Mouse (Mus musculus): ENCODE measurements at regions not wholly inside any gene's neighbourhood (a gene's known extent, or its start where the extent isn't known, plus 50 kb on each side); places are given as distances from the start of the nearest gene placed in this dataset.

GRCm38 (mm10) chr4:105879891-105880290 lies 90.2 kb downstream of the Gm12728 start:
- Histone ChIP-seq H3K4me3 (ENCODE audit: low read depth, low read length) (no peak overlapping the region), H3K9me3 (replicated peaks; ENCODE audit: control insufficient read depth, low read length) (no peaks in the 10 kb centered on the region), H3K4me1 (ENCODE audit: control insufficient read depth, insufficient read depth, low read length) (no peaks in the 10 kb centered on the region), H3K4me2 (ENCODE audit: low read length) (no peak overlapping the region), H3K36me3 (ENCODE audit: control insufficient read depth, insufficient read depth, low read length) (no peaks in the 10 kb centered on the region), H3K27me3 (replicated peaks; ENCODE audit: control insufficient read depth, insufficient read depth, low read length) (no peaks in the 10 kb centered on the region), H3K27ac (ENCODE audit: low read depth, low read length) (no peak overlapping the region), H3K9ac (ENCODE audit: low read length) (no peak overlapping the region)
- DNase-seq (ENCODE audit: low spot score) (no peak), ATAC-seq (no peak)
- 65% methylated on average over 3 of the region's 3 CpGs for WGBS

GRCm38 (mm10) chr4:105884791-105885190 lies 95.1 kb downstream of the Gm12728 start:
- no peaks in the 10 kb centered on the region for H3K27me3 ChIP-seq (replicated peaks; ENCODE audit: control insufficient read depth, insufficient read depth, low read length)
- H3K36me3 ChIP-seq (ENCODE audit: control insufficient read depth, insufficient read depth, low read length): no peaks in the 10 kb centered on the region
- H3K9me3 ChIP-seq (replicated peaks; ENCODE audit: control insufficient read depth, low read length): no peaks in the 10 kb centered on the region
- H3K4me3 ChIP-seq (ENCODE audit: low read depth, low read length): no peak overlapping the region
- no peak for DNase-seq (ENCODE audit: low spot score)
- no peaks in the 10 kb centered on the region for H3K4me1 ChIP-seq (ENCODE audit: control insufficient read depth, insufficient read depth, low read length)
- no peak for ATAC-seq
- no peak overlapping the region for H3K9ac ChIP-seq (ENCODE audit: low read length)
- H3K4me2 ChIP-seq (ENCODE audit: low read length): no peak overlapping the region
- H3K27ac ChIP-seq (ENCODE audit: low read depth, low read length): no peak overlapping the region
- 58% methylated on average over 3 of the region's 3 CpGs for WGBS

- no peaks in the 10 kb centered on the region for H3K36me3 ChIP-seq (ENCODE audit: control insufficient read depth, insufficient read depth, low read length)
- no peak overlapping the region for H3K27ac ChIP-seq (ENCODE audit: low read depth, low read length)
- ATAC-seq: no peak
- H3K4me2 ChIP-seq (ENCODE audit: low read length): no peak overlapping the region
- no peak overlapping the region for H3K4me3 ChIP-seq (ENCODE audit: low read depth, low read length)
- whole genome bisulfite sequencing: 82% methylated on average over 4 of the region's 4 CpGs
- H3K9ac ChIP-seq (ENCODE audit: low read length): no peak overlapping the region
- no peak for DNase-seq (ENCODE audit: low spot score)
- H3K27me3 ChIP-seq (replicated peaks; ENCODE audit: control insufficient read depth, insufficient read depth, low read length): no peaks in the 10 kb centered on the region
- H3K9me3 ChIP-seq (replicated peaks; ENCODE audit: control insufficient read depth, low read length): no peaks in the 10 kb centered on the region
- no peaks in the 10 kb centered on the region for H3K4me1 ChIP-seq (ENCODE audit: control insufficient read depth, insufficient read depth, low read length)
These were observed 101.8 kb downstream of the Gm12728 start for GRCm38 (mm10) chr4:105891438-105891837.

- 91% methylated on average over 2 of the region's 2 CpGs for WGBS
- Histone ChIP-seq H3K36me3 (ENCODE audit: control insufficient read depth, insufficient read depth, low read length) (no peaks in the 10 kb centered on the region), H3K4me3 (ENCODE audit: low read depth, low read length) (no peak overlapping the region), H3K4me2 (ENCODE audit: low read length) (no peak overlapping the region), H3K27me3 (replicated peaks; ENCODE audit: control insufficient read depth, insufficient read depth, low read length) (no peaks in the 10 kb centered on the region), H3K27ac (ENCODE audit: low read depth, low read length) (no peak overlapping the region), H3K4me1 (ENCODE audit: control insufficient read depth, insufficient read depth, low read length) (no peaks in the 10 kb centered on the region), H3K9me3 (replicated peaks; ENCODE audit: control insufficient read depth, low read length) (no peaks in the 10 kb centered on the region), H3K9ac (ENCODE audit: low read length) (no peak overlapping the region)
- DNase-seq (ENCODE audit: low spot score) (no peak), ATAC-seq (no peak)
These were observed 102.4 kb downstream of the Gm12728 start for GRCm38 (mm10) chr4:105892065-105892464.

- H3K36me3 ChIP-seq (ENCODE audit: control insufficient read depth, insufficient read depth, low read length): no peaks in the 10 kb centered on the region
- no peak overlapping the region for H3K4me2 ChIP-seq (ENCODE audit: low read length)
- no peak overlapping the region for H3K27ac ChIP-seq (ENCODE audit: low read depth, low read length)
- ATAC-seq (no peak), DNase-seq (ENCODE audit: low spot score) (no peak)
- no peaks in the 10 kb centered on the region for H3K4me1 ChIP-seq (ENCODE audit: control insufficient read depth, insufficient read depth, low read length)
- H3K9ac ChIP-seq (ENCODE audit: low read length): no peak overlapping the region
- H3K4me3 ChIP-seq (ENCODE audit: low read depth, low read length): no peak overlapping the region
- no peaks in the 10 kb centered on the region for H3K27me3 ChIP-seq (replicated peaks; ENCODE audit: control insufficient read depth, insufficient read depth, low read length)
- no peaks in the 10 kb centered on the region for H3K9me3 ChIP-seq (replicated peaks; ENCODE audit: control insufficient read depth, low read length)
- 69% methylated on average over 2 of the region's 2 CpGs for WGBS
These were observed 105.4 kb downstream of the Gm12728 start for GRCm38 (mm10) chr4:105895116-105895515.

GRCm38 (mm10) chr4:105898054-105898847 lies 108.6 kb downstream of the Gm12728 start:
- 92% methylated on average over 5 of the region's 5 CpGs for WGBS
- H3K9ac ChIP-seq (ENCODE audit: low read length): no peak overlapping the region
- no peak for ATAC-seq

GRCm38 (mm10) chr4:105904896-105905295 lies 115.2 kb downstream of the Gm12728 start:
- H3K4me2 ChIP-seq (ENCODE audit: low read length): no peak overlapping the region
- no peak overlapping the region for H3K27ac ChIP-seq (ENCODE audit: low read depth, low read length)
- no peaks in the 10 kb centered on the region for H3K36me3 ChIP-seq (ENCODE audit: control insufficient read depth, insufficient read depth, low read length)
- DNase-seq (ENCODE audit: low spot score) (no peak), ATAC-seq (no peak)
- no peaks in the 10 kb centered on the region for H3K4me1 ChIP-seq (ENCODE audit: control insufficient read depth, insufficient read depth, low read length)
- no peak overlapping the region for H3K4me3 ChIP-seq (ENCODE audit: low read depth, low read length)
- no peaks in the 10 kb centered on the region for H3K27me3 ChIP-seq (replicated peaks; ENCODE audit: control insufficient read depth, insufficient read depth, low read length)
- H3K9ac ChIP-seq (ENCODE audit: low read length): no peak overlapping the region
- WGBS: 69% methylated on average over 8 of the region's 8 CpGs
- no peaks in the 10 kb centered on the region for H3K9me3 ChIP-seq (replicated peaks; ENCODE audit: control insufficient read depth, low read length)

More at GRCm38 (mm10) chr4:105898054-105898847, 108.6 kb downstream of the Gm12728 start:
- Histone ChIP-seq H3K36me3 (ENCODE audit: control insufficient read depth, insufficient read depth, low read length) (no peaks in the 10 kb centered on the region), H3K27ac (ENCODE audit: low read depth, low read length) (no peak overlapping the region), H3K4me1 (ENCODE audit: control insufficient read depth, insufficient read depth, low read length) (no peaks in the 10 kb centered on the region), H3K9me3 (replicated peaks; ENCODE audit: control insufficient read depth, low read length) (no peaks in the 10 kb centered on the region), H3K4me3 (ENCODE audit: low read depth, low read length) (no peak overlapping the region), H3K4me2 (ENCODE audit: low read length) (no peak overlapping the region), H3K27me3 (replicated peaks; ENCODE audit: control insufficient read depth, insufficient read depth, low read length) (no peaks in the 10 kb centered on the region)
- DNase-seq (ENCODE audit: low spot score): no peak

- 85% methylated on average over 4 of the region's 4 CpGs for WGBS
- Histone ChIP-seq H3K27me3 (replicated peaks; ENCODE audit: control insufficient read depth, insufficient read depth, low read length) (no peaks in the 10 kb centered on the region), H3K4me1 (ENCODE audit: control insufficient read depth, insufficient read depth, low read length) (no peaks in the 10 kb centered on the region), H3K27ac (ENCODE audit: low read depth, low read length) (no peak overlapping the region), H3K36me3 (ENCODE audit: control insufficient read depth, insufficient read depth, low read length) (no peaks in the 10 kb centered on the region), H3K9me3 (replicated peaks; ENCODE audit: control insufficient read depth, low read length) (no peaks in the 10 kb centered on the region), H3K4me2 (ENCODE audit: low read length) (no peak overlapping the region), H3K4me3 (ENCODE audit: low read depth, low read length) (no peak overlapping the region), H3K9ac (ENCODE audit: low read length) (no peak overlapping the region)
- no peak for DNase-seq (ENCODE audit: low spot score)
- ATAC-seq: no peak
These were observed 116.7 kb downstream of the Gm12728 start for GRCm38 (mm10) chr4:105906411-105906810.

- no peak overlapping the region for H3K27ac ChIP-seq (ENCODE audit: low read depth, low read length)
- no peak for ATAC-seq
- no peak for DNase-seq (ENCODE audit: low spot score)
- no peak overlapping the region for H3K4me3 ChIP-seq (ENCODE audit: low read depth, low read length)
- no peaks in the 10 kb centered on the region for H3K4me1 ChIP-seq (ENCODE audit: control insufficient read depth, insufficient read depth, low read length)
- WGBS: 91% methylated on average over 7 of the region's 7 CpGs
- no peaks in the 10 kb centered on the region for H3K27me3 ChIP-seq (replicated peaks; ENCODE audit: control insufficient read depth, insufficient read depth, low read length)
- H3K36me3 ChIP-seq (ENCODE audit: control insufficient read depth, insufficient read depth, low read length): no peaks in the 10 kb centered on the region
- H3K9me3 ChIP-seq (replicated peaks; ENCODE audit: control insufficient read depth, low read length): no peaks in the 10 kb centered on the region
- no peak overlapping the region for H3K9ac ChIP-seq (ENCODE audit: low read length)
- no peak overlapping the region for H3K4me2 ChIP-seq (ENCODE audit: low read length)
These were observed 117.9 kb downstream of the Gm12728 start for GRCm38 (mm10) chr4:105907611-105908010.

Measured in forebrain, embryonic 14.5 days (tissue).